Mouse (Mus musculus) right cerebral cortex, postnatal 10 days (tissue): ENCODE results near the gene Wbp4.
"Not testable (repeated sequence)": the region's sequence is repeated elsewhere in the genome, so short reads cannot be mapped to it uniquely, and the experiment has no call there.

Source experiments
- DNase-seq, 2 experiments: peaks; one replicate each; pipeline ENCODE4 v3.0.0; 2021; ENCODE audit warnings: low spot score in 2 of 2

Gene Wbp4

DNA sequence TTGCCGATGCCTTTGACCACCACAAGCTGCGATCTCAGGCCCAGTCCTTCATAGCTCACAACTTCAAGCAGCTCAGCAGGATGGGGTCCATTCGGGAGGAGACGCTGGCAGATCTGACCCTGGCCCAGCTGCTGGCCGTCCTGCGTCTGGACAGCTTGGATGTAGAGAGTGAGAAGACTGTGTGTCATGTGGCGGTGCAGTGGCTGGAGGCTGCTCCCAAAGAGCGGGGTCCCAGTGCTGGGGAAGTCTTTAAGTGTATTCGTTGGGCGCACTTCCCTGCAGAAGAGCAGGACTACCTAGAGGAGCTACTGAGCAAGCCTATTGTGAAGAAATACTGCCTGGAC lies 28.8 kb downstream of the Wbp4 start:
- DNase-seq: not testable (repeated sequence)

GRCm38 (mm10) chr14:79451681-79452590 lies 29.4 kb downstream of the Wbp4 start, which contains the start of gene Kbtbd6:
Gene Kbtbd6 (plus strand): TSS chr14:79451835.
- peak; percentile 87 to 89 for DNase-seq

GRCm38 (mm10) chr14:79445055-79445620 lies 36.2 kb downstream of the Wbp4 start:
- peak; percentile 52 to 79 for DNase-seq

DNA sequence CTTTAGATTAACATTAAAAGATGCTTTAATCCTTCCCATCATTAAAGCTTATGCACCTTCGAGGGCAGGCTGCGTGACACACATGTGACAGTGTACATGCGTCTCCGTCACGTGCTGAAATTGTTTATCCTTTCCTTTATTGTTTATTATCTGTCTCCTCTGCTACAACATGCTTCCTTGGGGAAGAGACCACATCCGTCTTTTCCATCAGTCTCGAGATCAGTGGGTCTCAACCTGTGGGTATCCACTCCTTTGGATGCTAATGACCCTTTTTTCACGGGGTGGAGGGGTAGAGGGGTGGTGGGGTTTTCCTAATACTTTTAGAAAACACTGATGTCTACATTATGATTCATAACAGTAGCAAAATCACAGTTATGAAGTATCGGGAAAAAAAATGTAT lies 36.7 kb downstream of the Wbp4 start:
- DNase-seq: no peak

GRCm38 (mm10) chr14:79441441-79441840 lies 39.9 kb downstream of the Wbp4 start:
- no peak for DNase-seq

DNA sequence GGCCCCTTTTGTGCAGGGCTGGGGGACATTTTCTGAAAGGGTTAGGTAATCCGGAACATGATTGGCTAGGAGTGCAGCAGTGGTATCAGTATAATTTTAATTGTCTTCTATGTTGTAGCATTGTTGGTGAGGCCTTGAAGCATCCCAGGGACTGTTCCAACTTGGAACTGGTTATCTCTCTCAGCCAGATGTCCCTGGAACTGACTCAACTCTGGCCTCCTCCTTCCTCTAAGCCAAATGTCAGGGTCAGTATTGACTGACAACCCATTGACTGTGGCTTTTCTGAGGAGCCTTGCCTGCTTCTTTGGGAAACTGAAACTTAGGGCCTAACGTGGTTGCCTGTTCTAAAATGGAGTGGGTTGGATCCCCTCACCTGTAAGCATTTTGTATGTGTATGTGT lies 40.7 kb downstream of the Wbp4 start:
- no peak for DNase-seq

DNA sequence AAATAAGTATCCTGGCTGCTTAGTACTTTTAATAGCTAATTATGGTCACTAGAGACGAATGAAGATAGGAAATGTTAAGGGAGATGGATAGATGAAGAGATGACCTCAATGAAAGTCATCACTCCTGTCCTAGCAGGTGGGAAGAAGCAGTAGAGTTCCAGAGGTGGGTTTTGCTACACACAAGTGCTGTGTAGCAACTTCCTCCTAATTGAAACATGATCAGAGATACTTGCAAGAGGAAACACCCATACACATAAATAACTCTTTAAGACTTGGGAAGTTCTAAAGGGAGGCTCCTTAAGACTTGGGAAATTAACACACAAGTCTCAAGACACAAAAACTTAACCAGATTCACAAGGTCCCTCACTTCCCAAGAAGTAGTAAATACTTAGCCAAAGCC lies 47.3 kb downstream of the Wbp4 start:
- no peak for DNase-seq

DNA sequence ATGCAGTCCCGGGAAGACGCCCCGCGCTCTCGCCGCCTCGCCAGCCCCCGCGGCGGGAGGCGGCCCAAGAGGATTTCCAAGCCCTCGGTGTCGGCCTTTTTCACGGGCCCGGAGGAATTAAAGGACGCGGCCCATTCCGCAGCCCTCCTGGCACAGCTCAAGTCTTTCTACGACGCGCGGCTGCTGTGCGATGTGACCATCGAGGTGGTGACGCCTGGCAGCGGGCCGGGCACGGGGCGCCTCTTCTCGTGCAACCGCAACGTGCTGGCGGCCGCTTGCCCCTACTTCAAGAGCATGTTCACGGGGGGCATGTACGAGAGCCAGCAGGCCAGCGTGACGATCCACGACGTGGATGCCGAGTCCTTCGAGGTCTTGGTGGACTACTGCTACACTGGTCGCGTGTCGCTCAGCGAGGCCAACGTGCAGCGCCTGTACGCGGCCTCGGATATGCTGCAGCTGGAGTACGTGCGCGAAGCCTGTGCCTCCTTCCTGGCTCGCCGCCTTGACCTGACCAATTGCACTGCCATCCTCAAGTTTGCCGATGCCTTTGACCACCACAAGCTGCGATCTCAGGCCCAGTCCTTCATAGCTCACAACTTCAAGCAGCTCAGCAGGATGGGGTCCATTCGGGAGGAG lies 54.5 kb downstream of the Wbp4 start:
- DNase-seq: peak in 1 of 2 experiments; percentile 34

DNA sequence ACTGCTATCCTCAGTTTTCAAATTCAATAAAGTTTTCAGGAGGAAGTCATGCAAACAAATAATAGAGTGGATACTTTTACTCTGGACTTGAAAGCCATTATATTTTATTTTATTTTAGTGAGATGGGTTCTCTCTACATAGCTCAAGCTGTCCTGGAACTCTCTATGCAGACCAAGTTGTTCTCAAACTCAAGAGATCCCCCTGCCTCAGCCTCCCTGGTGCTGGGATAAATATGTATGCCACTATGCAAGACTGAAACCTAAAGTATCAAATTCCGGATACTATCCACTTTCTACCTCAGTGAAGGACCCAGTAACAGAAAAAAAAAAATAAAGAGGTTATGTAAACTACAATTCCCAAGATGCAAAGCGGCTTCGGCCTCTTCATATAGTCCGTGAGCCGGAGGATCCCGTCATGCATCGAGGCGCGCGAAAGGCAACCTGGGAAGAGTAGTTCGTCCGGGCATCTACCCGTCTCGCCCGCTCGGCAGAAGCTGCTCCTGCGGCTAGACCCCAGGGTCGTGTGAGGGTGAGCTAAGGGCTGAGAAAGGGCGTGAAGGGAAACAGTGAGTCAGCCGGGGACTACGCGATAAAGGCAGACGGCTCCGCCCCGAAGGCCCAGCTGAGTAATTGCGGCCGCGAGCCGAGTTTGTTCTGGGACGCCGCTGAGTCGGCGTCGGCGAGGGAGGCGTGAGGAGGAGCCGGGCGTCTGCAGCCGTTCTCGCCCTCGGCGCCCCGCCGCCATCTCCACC lies 55.2 kb downstream of the Wbp4 start, which contains the start of gene Kbtbd7:
Gene Kbtbd7, plus strand, starts transcription at position 533 of the 751 bp plus-strand sequence.
- peak; percentile 96 for DNase-seq

DNA sequence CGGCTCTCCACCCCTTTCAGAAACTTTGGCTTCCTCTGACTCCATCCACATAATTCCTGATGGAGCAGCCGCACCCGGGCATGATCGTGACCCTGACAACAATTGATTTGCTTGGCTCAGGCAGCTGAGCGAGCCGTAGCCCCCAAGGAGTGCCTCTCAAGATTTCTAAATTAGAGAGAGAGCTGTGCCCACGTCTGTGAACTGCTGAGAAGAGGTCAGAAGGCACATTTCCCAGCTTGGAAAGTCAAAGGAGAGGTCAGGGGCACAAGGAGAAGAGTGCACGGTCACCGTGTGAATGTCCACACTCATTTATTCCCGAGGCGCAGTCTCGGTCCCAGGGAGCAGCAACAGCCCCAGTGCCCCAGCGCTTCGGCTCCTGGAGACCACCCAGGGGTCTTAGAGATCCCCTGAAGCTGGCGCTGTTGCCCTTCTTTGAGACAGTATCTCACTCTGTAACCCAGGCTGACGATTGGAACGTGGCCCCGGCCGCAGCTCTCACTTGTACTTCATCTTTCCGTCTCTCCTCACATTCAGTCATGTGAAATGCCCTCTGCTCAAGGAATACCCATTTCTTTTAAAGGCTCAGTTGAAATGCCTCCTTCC lies 61.1 kb downstream of the Wbp4 start:
- DNase-seq: no peak

DNA sequence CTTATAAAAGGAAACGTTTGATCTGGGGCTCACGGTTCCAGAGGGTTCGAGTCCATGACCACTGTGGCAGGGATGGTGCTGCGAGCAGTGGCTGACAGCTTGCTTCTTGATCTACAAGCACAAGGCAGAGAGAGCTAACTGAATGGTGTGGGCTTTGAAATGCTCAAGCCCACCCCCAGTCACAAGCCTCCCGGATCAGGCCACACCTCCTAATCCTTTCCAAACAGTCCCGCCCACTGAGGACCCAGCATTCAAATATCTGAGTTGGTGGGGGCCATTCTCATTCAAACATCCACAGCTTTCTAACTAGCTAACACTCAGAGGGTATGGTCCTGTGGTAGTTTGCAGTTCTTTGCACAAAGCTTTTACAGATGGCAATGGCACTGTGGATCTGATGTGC lies 68.2 kb downstream of the Wbp4 start:
- DNase-seq: no peak

DNA sequence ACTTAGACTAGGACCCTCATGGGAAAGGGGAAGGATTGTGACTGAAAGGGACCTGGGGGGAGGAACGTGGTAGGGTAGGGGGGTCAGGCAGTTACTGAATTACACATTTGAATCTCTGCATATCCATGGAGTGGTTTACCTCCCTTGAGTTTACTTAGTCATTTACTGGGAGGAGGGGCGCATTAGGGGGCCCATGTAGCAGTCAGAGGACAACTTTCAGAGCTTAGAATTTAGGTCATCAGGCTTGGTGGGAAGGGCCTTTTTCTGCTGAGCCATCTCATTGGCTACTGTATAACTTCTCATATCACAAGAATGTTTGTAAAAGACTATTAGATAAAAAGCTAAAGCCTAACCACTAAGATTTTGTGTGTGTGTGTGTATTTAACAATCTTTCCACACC lies 70.7 kb downstream of the Wbp4 start:
- no peak for DNase-seq
